Mouse (Mus musculus) spleen, adult 2 months (tissue): ENCODE results near the gene Rab3a. TPM values are rescaled to one million over a fixed set of nuclear protein-coding genes. Genes with fewer than 3 reads are reported as not detected.

ENCODE experiments used
- DNase-seq, 2 experiments: peaks; one replicate each; pipeline versions ENCODE4 v3.0.0 to v3.0.0-alpha.2; 2012 to 2021; ENCODE audit warnings: low spot score in 2 of 2, low read depth in 1 of 2
- H3K27ac ChIP-seq: fragments of 200-500 bp; 2 replicates; pipeline ENCODE4 v1.5.1; 2012; ENCODE audit warnings: low read length, inconsistent platforms; ENCODE audit not compliant: insufficient read depth
- H3K27me3 ChIP-seq: fragments of 200-500 bp; 2 replicates; pipeline ENCODE4 v1.6.1; 2012; ENCODE audit warnings: mild to moderate bottlenecking, moderate library complexity, low read length, inconsistent platforms; ENCODE audit not compliant: control insufficient read depth, insufficient read depth
- H3K36me3 ChIP-seq: fragments of 200-500 bp; 2 replicates; pipeline ENCODE4 v1.6.1; 2012; ENCODE audit warnings: mild to moderate bottlenecking, low read length, inconsistent platforms; ENCODE audit not compliant: control insufficient read depth, insufficient read depth
- H3K4me1 ChIP-seq: fragments of 200-500 bp; 2 replicates; pipeline ENCODE4 v1.6.1; 2011; ENCODE audit warnings: inconsistent platforms; ENCODE audit not compliant: control insufficient read depth, insufficient read depth, insufficient read length
- H3K4me3 ChIP-seq: fragments of 200-500 bp; 2 replicates; pipeline ENCODE4 v1.5.1; 2011; ENCODE audit warnings: mild to moderate bottlenecking, inconsistent platforms; ENCODE audit not compliant: insufficient read depth, insufficient read length; ENCODE audit errors: extremely low read depth
- CTCF ChIP-seq: fragments of 200-500 bp; IDR thresholded peaks from 2 replicates; pipeline ENCODE4 v1.5.1; 2011; ENCODE audit warnings: mild to moderate bottlenecking, inconsistent platforms; ENCODE audit not compliant: insufficient read depth, insufficient read length, insufficient replicate concordance; ENCODE audit errors: extremely low read depth
- POLR2A ChIP-seq: fragments of 200-500 bp; IDR thresholded peaks from 2 replicates; pipeline ENCODE4 v1.6.1; 2011; ENCODE audit warnings: low read depth, low read length, inconsistent platforms
- WGBS: fragments of 180-500 bp; shearing (Covaris S2); methylation state at CpG from one replicate; pipeline ENCODE4 v1.1.7; 2018; 5-methylcytosine and 5-hydroxymethylcytosine counted together
- polyA plus RNA-seq: library from polyadenylated mRNA; depleted of rRNA; stranded (reverse); fragments of >200 nt; gene quantifications from 2 replicates; pipeline ENCODE4 v1.2.3, GENCODE M21; 2012

Gene Rab3a
- polyA plus RNA-seq, 1 experiment, result 12.1 TPM

DNA sequence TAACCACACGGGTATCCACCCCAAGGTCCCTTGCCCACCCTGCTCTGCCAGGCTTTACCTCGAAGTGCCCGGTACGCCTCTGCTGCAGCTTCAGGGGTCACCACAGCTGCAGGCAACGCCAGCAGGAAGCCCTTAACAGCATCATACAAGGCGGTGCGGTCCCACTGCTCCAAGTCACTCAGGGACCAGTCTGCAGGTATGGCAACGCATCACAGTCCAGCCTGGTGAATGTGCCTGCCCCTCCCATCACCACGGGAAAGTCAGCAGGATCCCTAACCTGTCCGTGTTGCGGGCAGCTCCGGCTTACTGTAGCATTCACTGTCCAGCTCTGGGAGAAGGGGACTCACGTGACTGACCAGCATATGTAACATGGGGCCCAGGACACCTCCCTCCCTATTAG, 17.6 kb downstream of the Rab3a start:
- TF ChIP-seq POLR2A (no peak), CTCF (no peak)
- DNase-seq, result no peak
- Histone ChIP-seq H3K4me1 (peaks cover 27% of the 10 kb centered on the region), H3K36me3 (peaks cover 1% of the 10 kb centered on the region; the same call in 1 of the 2 replicates), H3K4me3 (no peak overlapping the region), H3K27ac (no peak overlapping the region), H3K27me3 (no peaks in the 10 kb centered on the region)
- 94% methylated on average over 13 of the region's 13 CpGs for WGBS

DNA sequence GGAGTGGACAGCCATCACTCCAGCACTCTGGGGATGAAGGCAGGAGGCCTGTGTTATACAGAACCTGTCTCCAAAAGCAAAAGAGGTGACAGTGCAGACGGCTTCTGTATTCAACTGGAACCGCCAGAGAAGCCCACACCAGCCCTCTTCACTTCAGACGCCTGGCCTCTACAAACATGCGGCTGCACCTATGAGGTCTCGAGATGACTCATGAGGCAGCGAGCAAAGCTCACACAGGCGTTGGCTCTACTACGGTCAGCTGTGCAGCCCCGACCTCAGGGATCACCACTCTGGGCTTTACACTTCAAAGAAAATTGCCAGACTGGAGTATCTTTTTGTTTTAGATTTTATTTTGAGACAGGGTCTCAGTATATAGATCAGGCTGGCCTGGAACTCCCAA, 18.4 kb downstream of the Rab3a start:
- Histone ChIP-seq H3K27ac (no peak overlapping the region), H3K4me1 (peaks cover 24% of the 10 kb centered on the region), H3K4me3 (no peak overlapping the region), H3K27me3 (no peaks in the 10 kb centered on the region), H3K36me3 (peaks cover 1% of the 10 kb centered on the region; the same call in 1 of the 2 replicates)
- TF ChIP-seq CTCF, result no peak
- TF ChIP-seq POLR2A, result no peak
- 93% methylated on average over 9 of the region's 9 CpGs for WGBS
- DNase-seq, result no peak

DNA sequence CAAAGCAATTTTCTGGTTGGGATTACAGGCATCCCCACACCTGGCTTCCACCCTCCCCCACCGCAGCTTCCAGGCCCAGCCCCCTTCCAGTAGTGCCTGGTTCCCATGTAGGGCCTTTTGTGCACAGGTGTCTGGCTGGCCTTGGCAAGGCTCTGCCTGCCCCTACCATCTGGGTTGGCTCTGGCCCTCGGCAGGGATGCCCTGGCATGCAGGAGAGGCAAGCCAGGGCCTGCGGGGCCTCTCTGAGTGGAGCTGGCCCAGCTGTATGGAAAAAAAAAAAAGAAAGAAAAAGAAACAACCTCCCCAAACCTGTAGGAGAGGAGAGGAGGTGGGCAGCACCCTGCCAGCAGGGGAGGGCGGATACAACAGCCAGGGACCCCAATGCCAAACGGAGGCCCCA, 18.9 kb downstream of the Rab3a start:
- no peak overlapping the region for H3K4me3 ChIP-seq
- 88% methylated on average over 5 of the region's 5 CpGs for WGBS
- H3K4me1 ChIP-seq, result peaks cover 21% of the 10 kb centered on the region
- no peak overlapping the region for H3K27ac ChIP-seq
- no peak for DNase-seq
- no peak for TF ChIP-seq POLR2A
- no peak for TF ChIP-seq CTCF
- H3K36me3 ChIP-seq, result peaks cover 1% of the 10 kb centered on the region; the same call in 1 of the 2 replicates
- no peaks in the 10 kb centered on the region for H3K27me3 ChIP-seq

DNA sequence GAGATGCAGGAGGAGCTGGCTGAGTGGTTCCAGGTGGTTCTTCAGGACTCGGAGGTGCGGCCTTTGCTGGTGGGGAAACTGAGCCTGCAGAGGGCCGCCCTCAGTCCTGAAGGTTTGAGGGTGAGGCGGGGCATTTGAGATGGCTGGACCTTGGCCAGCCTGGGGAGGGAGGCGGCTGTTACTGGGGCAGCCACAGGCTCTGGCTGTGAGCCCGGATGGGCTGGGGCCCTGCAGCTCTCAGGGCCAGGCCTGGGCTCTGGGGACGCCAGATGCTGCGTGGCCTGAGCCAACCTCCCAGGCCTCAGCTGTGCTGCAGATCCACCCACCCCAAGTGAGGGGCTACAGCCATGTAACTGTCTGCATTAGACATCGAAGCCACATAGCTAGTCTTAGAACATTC, 19.4 kb downstream of the Rab3a start:
- Histone ChIP-seq H3K4me3 (no peak overlapping the region), H3K27ac (no peak overlapping the region; the same call in 1 of the 2 replicates), H3K4me1 (peaks cover 17% of the 10 kb centered on the region), H3K27me3 (no peaks in the 10 kb centered on the region), H3K36me3 (peaks cover 1% of the 10 kb centered on the region; the same call in 1 of the 2 replicates)
- WGBS, result 66% methylated on average over 9 of the region's 9 CpGs
- no peak for TF ChIP-seq CTCF
- TF ChIP-seq POLR2A, result no peak
- DNase-seq, result no peak

DNA sequence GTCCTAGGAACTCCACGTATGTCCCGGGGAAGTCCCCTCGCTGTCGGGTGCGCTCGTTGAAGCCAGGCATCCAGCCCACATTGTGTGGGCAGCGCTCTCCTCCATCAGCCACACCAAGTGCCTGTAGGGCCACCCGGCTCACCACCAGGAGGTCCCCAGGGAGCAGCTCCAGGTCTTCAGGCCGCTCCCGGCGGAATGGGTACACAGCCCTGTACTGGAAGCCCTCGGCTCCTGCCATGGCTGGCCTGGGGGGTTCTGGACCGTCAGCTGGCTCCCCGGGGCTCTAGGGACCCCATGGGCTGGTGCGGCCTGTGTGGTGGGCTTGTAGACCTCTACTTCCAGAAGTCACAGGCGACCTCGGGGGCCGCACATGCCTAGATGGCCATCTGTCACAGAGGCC, 20.3 kb downstream of the Rab3a start:
- Histone ChIP-seq H3K36me3 (peaks cover 10% of the 10 kb centered on the region), H3K27me3 (no peaks in the 10 kb centered on the region), H3K27ac (no peak overlapping the region), H3K4me1 (peaks cover 12% of the 10 kb centered on the region), H3K4me3 (no peak overlapping the region)
- 88% methylated on average over 18 of the region's 18 CpGs for WGBS
- no peak for TF ChIP-seq CTCF
- TF ChIP-seq POLR2A, result no peak
- no peak for DNase-seq

DNA sequence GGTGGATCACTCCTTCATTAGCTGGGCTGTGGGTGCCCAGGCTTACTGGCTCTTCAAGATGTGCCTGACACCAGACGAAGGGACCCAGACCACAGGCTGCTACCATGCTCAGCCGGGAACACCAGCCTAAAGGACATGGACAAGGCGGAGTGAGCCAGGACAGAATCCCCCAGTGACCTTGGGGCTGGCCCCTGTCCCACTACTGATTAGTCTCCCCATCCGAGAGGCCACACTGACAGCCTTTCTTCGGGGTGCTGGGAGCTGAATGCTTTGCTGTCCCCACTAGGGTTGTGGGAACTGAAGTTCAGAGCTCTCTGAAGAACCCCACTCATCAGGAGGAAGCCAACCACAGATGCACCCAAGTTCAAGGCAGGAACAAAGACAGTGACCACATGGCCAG, 20.7 kb downstream of the Rab3a start:
- Histone ChIP-seq H3K4me3 (no peak overlapping the region), H3K27me3 (no peaks in the 10 kb centered on the region), H3K27ac (no peak overlapping the region), H3K4me1 (peaks cover 12% of the 10 kb centered on the region), H3K36me3 (peaks cover 15% of the 10 kb centered on the region)
- no peak for TF ChIP-seq POLR2A
- no peak for DNase-seq
- 87% methylated on average over 5 of the region's 5 CpGs for WGBS

DNA sequence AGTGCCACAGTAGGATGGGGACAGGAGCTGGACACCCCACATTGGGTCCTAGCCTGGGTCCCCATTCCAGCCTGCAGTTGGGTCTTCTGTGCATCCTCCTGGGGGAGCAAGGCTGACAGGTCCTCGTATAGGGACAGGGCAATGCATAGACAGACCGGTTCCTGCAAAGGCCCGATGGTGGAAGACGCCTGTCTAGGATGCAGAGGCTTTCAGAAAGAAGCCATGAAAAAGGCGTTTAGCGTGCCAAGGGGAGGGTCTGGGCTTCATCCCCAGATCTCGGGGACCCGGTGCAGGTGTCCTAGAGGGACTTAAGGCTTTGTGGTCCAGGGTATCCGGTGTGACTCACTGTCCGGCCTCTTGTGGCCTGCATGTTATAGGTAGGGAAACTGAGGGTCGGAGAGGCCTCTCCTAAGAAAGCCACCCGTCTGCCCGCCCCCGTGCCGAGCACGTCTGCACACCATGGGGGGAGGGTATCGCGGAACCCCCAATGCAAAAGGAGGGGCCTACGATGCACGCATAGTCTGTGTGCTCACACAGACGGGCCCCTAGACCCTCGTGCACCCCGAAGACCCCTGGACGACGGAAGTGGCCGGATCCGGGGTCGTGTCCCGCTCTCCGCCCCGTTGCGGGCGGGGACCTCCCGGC, 21.5 kb downstream of the Rab3a start:
- no peak for TF ChIP-seq CTCF
- no peak for TF ChIP-seq POLR2A
- peaks cover 22% of the 10 kb centered on the region for H3K36me3 ChIP-seq

More for the DNA sequence above, 21.5 kb downstream of the Rab3a start:
- 3% methylated on average over 32 of the region's 34 CpGs for WGBS
- Histone ChIP-seq H3K4me1 (peaks cover 12% of the 10 kb centered on the region), H3K27me3 (no peaks in the 10 kb centered on the region), H3K4me3 (peak overlapping the region; percentile 62), H3K27ac (peak overlapping the region; percentile 57; the same call in 1 of the 2 replicates)
- no peak for DNase-seq
